Mouse (Mus musculus): ENCODE data around the gene Hmg20b. TPM values are rescaled to one million over a fixed set of nuclear protein-coding genes. Genes with fewer than 3 reads are reported as not detected.

The Hmg20b gene
- polyA plus RNA-seq, 1 experiment from 2014 or later: 71.7 TPM

Other genes starting within 250 kb of the Hmg20b start
- gene Map2k2, start 244.6 kb downstream of the Hmg20b start, polyA plus RNA-seq (2015; fragmentation: Nextera tagmentation; extraction: Ambion mirVana): 190 and 208 TPM in 2 replicates
- 52.5 and 53.0 TPM in 2 replicates for gene Zbtb7a, start 215.3 kb downstream of the Hmg20b start, polyA plus RNA-seq (2015; fragmentation: Nextera tagmentation; extraction: Ambion mirVana)
- 47.2 and 58.4 TPM in 2 replicates for gene Pias4, start 182.6 kb downstream of the Hmg20b start, polyA plus RNA-seq (2015; fragmentation: Nextera tagmentation; extraction: Ambion mirVana)
- 515 and 540 TPM in 2 replicates for gene Eef2, start 173.8 kb downstream of the Hmg20b start, polyA plus RNA-seq (2015; fragmentation: Nextera tagmentation; extraction: Ambion mirVana)
- gene Dapk3, start 167.5 kb downstream of the Hmg20b start, polyA plus RNA-seq (2015; fragmentation: Nextera tagmentation; extraction: Ambion mirVana): 56.6 and 62.7 TPM in 2 replicates
- gene 4930442H23Rik, start 166.6 kb downstream of the Hmg20b start, polyA plus RNA-seq (2015; fragmentation: Nextera tagmentation; extraction: Ambion mirVana): 0.13 and 0.15 TPM in 2 replicates
- gene Nmrk2, start 148.4 kb downstream of the Hmg20b start, polyA plus RNA-seq (2015; fragmentation: Nextera tagmentation; extraction: Ambion mirVana): 0.14 TPM in 1 of 2 replicates, not detected in the other
- gene Atcay, start 119.6 kb downstream of the Hmg20b start, polyA plus RNA-seq (2015; fragmentation: Nextera tagmentation; extraction: Ambion mirVana): 1.7 TPM in 2 replicates
- gene Zfr2, start 117.3 kb downstream of the Hmg20b start, polyA plus RNA-seq (2015; fragmentation: Nextera tagmentation; extraction: Ambion mirVana): 7.9 and 9.2 TPM in 2 replicates
- gene Matk, start 97.5 kb downstream of the Hmg20b start, polyA plus RNA-seq (2015; fragmentation: Nextera tagmentation; extraction: Ambion mirVana): 2.2 and 2.4 TPM in 2 replicates
- 242 and 245 TPM in 2 replicates for gene Mrpl54, start 83.5 kb downstream of the Hmg20b start, polyA plus RNA-seq (2015; fragmentation: Nextera tagmentation; extraction: Ambion mirVana)
- 55.1 and 69.2 TPM in 2 replicates for gene Apba3, start 83.5 kb downstream of the Hmg20b start, polyA plus RNA-seq (2015; fragmentation: Nextera tagmentation; extraction: Ambion mirVana)
- gene Tjp3, start 58.9 kb downstream of the Hmg20b start, polyA plus RNA-seq (2015; fragmentation: Nextera tagmentation; extraction: Ambion mirVana): 47.0 and 53.3 TPM in 2 replicates
- gene Pip5k1c, start 57.5 kb downstream of the Hmg20b start, polyA plus RNA-seq (2015; fragmentation: Nextera tagmentation; extraction: Ambion mirVana): 41.2 and 42.7 TPM in 2 replicates
- 38.7 and 39.5 TPM in 2 replicates for gene Cactin, start 29.4 kb downstream of the Hmg20b start, polyA plus RNA-seq (2015; fragmentation: Nextera tagmentation; extraction: Ambion mirVana)
- gene Tbxa2r, start 21.7 kb downstream of the Hmg20b start, polyA plus RNA-seq (2015; fragmentation: Nextera tagmentation; extraction: Ambion mirVana): 21.3 and 21.7 TPM in 2 replicates
- gene Gipc3, start 7.2 kb downstream of the Hmg20b start, polyA plus RNA-seq (2015; fragmentation: Nextera tagmentation; extraction: Ambion mirVana): 0.06 TPM in 1 of 2 replicates, not detected in the other
- gene Mfsd12, start 7.0 kb upstream of the Hmg20b start, polyA plus RNA-seq (2015; fragmentation: Nextera tagmentation; extraction: Ambion mirVana): 19.9 and 23.8 TPM in 2 replicates
- gene 4930404N11Rik, start 15.3 kb upstream of the Hmg20b start, polyA plus RNA-seq (2015; fragmentation: Nextera tagmentation; extraction: Ambion mirVana): 1.0 and 2.2 TPM in 2 replicates
- gene Fzr1, start 28.0 kb upstream of the Hmg20b start, polyA plus RNA-seq (2015; fragmentation: Nextera tagmentation; extraction: Ambion mirVana): 83.2 and 85.7 TPM in 2 replicates
- 89.2 and 100 TPM in 2 replicates for gene Dohh, start 33.9 kb upstream of the Hmg20b start, polyA plus RNA-seq (2015; fragmentation: Nextera tagmentation; extraction: Ambion mirVana)
- 2.8 and 3.6 TPM in 2 replicates for gene Gm48551, start 34.0 kb upstream of the Hmg20b start, polyA plus RNA-seq (2015; fragmentation: Nextera tagmentation; extraction: Ambion mirVana)
- gene Gm48552, start 38.5 kb upstream of the Hmg20b start, polyA plus RNA-seq (2015; fragmentation: Nextera tagmentation; extraction: Ambion mirVana): 1.4 TPM in 1 of 2 replicates, not detected in the other
- 235 and 288 TPM in 2 replicates for gene Smim24, start 42.6 kb upstream of the Hmg20b start, polyA plus RNA-seq (2015; fragmentation: Nextera tagmentation; extraction: Ambion mirVana)
- 52.8 and 56.0 TPM in 2 replicates for gene Nfic, start 105.2 kb upstream of the Hmg20b start, polyA plus RNA-seq (2015; fragmentation: Nextera tagmentation; extraction: Ambion mirVana)
- gene Celf5, start 132.2 kb upstream of the Hmg20b start, polyA plus RNA-seq (2015; fragmentation: Nextera tagmentation; extraction: Ambion mirVana): 1.7 TPM in 2 replicates
- 98.5 and 118 TPM in 2 replicates for gene Ncln, start 145.9 kb upstream of the Hmg20b start, polyA plus RNA-seq (2015; fragmentation: Nextera tagmentation; extraction: Ambion mirVana)
- gene S1pr4, start 149.7 kb upstream of the Hmg20b start, polyA plus RNA-seq (2015; fragmentation: Nextera tagmentation; extraction: Ambion mirVana): 1.0 and 1.1 TPM in 2 replicates
- 0.92 and 0.97 TPM in 2 replicates for gene Gna15, start 173.7 kb upstream of the Hmg20b start, polyA plus RNA-seq (2015; fragmentation: Nextera tagmentation; extraction: Ambion mirVana)
- gene Gna11, start 194.7 kb upstream of the Hmg20b start, polyA plus RNA-seq (2015; fragmentation: Nextera tagmentation; extraction: Ambion mirVana): 245 and 269 TPM in 2 replicates
- 743 and 808 TPM in 2 replicates for gene Aes, start 209.0 kb upstream of the Hmg20b start, polyA plus RNA-seq (2015; fragmentation: Nextera tagmentation; extraction: Ambion mirVana)
- 14.5 and 17.8 TPM in 2 replicates for gene Tle2, start 224.1 kb upstream of the Hmg20b start, polyA plus RNA-seq (2015; fragmentation: Nextera tagmentation; extraction: Ambion mirVana)

All from intestine, embryonic 15.5 days (tissue).